Mouse (Mus musculus) bone marrow macrophage, adult 2 months (primary cell): ENCODE results near the gene Slc1a2.

Experiments used
- CTCF ChIP-seq: IDR thresholded peaks from 2 replicates; pipeline ENCODE4 v1.5.1; 2012; ENCODE audit warnings: low read depth, mild to moderate bottlenecking, low read length, moderate library complexity
- POLR2A ChIP-seq: IDR thresholded peaks from 2 replicates; pipeline ENCODE4 v1.6.1; 2012; ENCODE audit warnings: mild to moderate bottlenecking, low read depth, low read length, borderline replicate concordance

- TF ChIP-seq POLR2A (no peak), CTCF (no peak)
Observed at GRCm38 (mm10) chr2:102636116-102636600, 22.3 kb upstream of the Slc1a2 start.
